ENCODE assay signal across 8 mouse cellular contexts in genomic region chr7:28808957-28809393, GRCm38 (mm10). TPM values are rescaled to one million over a fixed set of nuclear protein-coding genes. Genes with fewer than 3 reads are reported as not detected.
DNase-seq lines count a peak whose midpoint lies in the region; ATAC-seq and TF ChIP-seq lines count a peak whose summit lies in the region.

No protein-coding gene starts in this region.

- peak overlapping the region; percentile 92 for H3K27ac ChIP-seq in bone marrow macrophage, adult 2 months (ENCODE audit: insufficient read depth, low read depth, low read length)
- H3K27ac ChIP-seq in embryonic facial prominence, embryonic 15.5 days (replicated peaks), result peak overlapping the region; percentile 100
- peak overlapping the region; percentile 100 for H3K27ac ChIP-seq in heart, embryonic 10.5 days
- peak overlapping the region; percentile 100 for H3K27ac ChIP-seq in kidney, embryonic 14.5 days (ENCODE audit: low read depth, low read length)
- peak overlapping the region; percentile 100 for H3K27ac ChIP-seq in limb, embryonic 15.5 days
- H3K27ac ChIP-seq in midbrain, postnatal 0 days (ENCODE audit: low read depth, low read length), result peak overlapping the region; percentile 99

- no peaks in the 10 kb centered on the region for H3K9me3 ChIP-seq in embryonic facial prominence, embryonic 15.5 days (replicated peaks)
- no peaks in the 10 kb centered on the region for H3K9me3 ChIP-seq in heart, embryonic 10.5 days
- H3K9me3 ChIP-seq in kidney, embryonic 14.5 days (ENCODE audit: control insufficient read depth, low read length), result no peaks in the 10 kb centered on the region
- no peaks in the 10 kb centered on the region for H3K9me3 ChIP-seq in limb, embryonic 15.5 days
- no peaks in the 10 kb centered on the region for H3K9me3 ChIP-seq in midbrain, postnatal 0 days (ENCODE audit: low read length)

- under 1% methylated on average over 32 of the region's 32 CpGs for WGBS in embryonic facial prominence, embryonic 15.5 days
- WGBS in heart, embryonic 10.5 days, result 0% methylated on average over 32 of the region's 32 CpGs
- WGBS in kidney, embryonic 14.5 days, result under 1% methylated on average over 30 of the region's 32 CpGs
- WGBS in limb, embryonic 15.5 days, result under 1% methylated on average over 31 of the region's 32 CpGs
- 1% methylated on average over 26 of the region's 32 CpGs for WGBS in midbrain, postnatal 0 days

- TF ChIP-seq POLR2A in bone marrow macrophage, adult 2 months (IDR thresholded peaks at IDR 0.05; ENCODE audit: borderline replicate concordance, low read depth, low read length), result no peak

- H3K36me3 ChIP-seq in embryonic facial prominence, embryonic 15.5 days, result peaks cover 10% of the 10 kb centered on the region
- peaks cover 22% of the 10 kb centered on the region for H3K36me3 ChIP-seq in heart, embryonic 10.5 days
- H3K36me3 ChIP-seq in kidney, embryonic 14.5 days (ENCODE audit: control insufficient read depth, insufficient read depth, low read length), result peaks cover 23% of the 10 kb centered on the region
- peaks cover 18% of the 10 kb centered on the region for H3K36me3 ChIP-seq in limb, embryonic 15.5 days
- H3K36me3 ChIP-seq in midbrain, postnatal 0 days (ENCODE audit: insufficient read depth, low read length), result peaks cover 9% of the 10 kb centered on the region

- peaks cover 22% of the 10 kb centered on the region for H3K4me1 ChIP-seq in bone marrow macrophage, adult 2 months (ENCODE audit: control insufficient read depth, insufficient read depth, low read length)
- H3K4me1 ChIP-seq in embryonic facial prominence, embryonic 15.5 days, result peaks cover 31% of the 10 kb centered on the region
- H3K4me1 ChIP-seq in heart, embryonic 10.5 days, result peaks cover 35% of the 10 kb centered on the region
- peaks cover 31% of the 10 kb centered on the region for H3K4me1 ChIP-seq in kidney, embryonic 14.5 days (ENCODE audit: control insufficient read depth, insufficient read depth, low read length)
- H3K4me1 ChIP-seq in limb, embryonic 15.5 days, result peaks cover 35% of the 10 kb centered on the region
- peaks cover 15% of the 10 kb centered on the region; the same call in 1 of the 2 replicates for H3K4me1 ChIP-seq in midbrain, postnatal 0 days (ENCODE audit: insufficient read depth, low read length)

- peak overlapping the region; percentile 84 for H3K9ac ChIP-seq in embryonic facial prominence, embryonic 15.5 days
- H3K9ac ChIP-seq in kidney, embryonic 14.5 days (ENCODE audit: low read depth, low read length), result peak overlapping the region; percentile 93
- peak overlapping the region; percentile 89 for H3K9ac ChIP-seq in limb, embryonic 15.5 days
- H3K9ac ChIP-seq in midbrain, postnatal 0 days (replicated peaks; ENCODE audit: low read length, poor library complexity, severe bottlenecking), result peak overlapping the region; percentile 80

- TF ChIP-seq CTCF in bone marrow macrophage, adult 2 months (IDR thresholded peaks at IDR 0.05; ENCODE audit: low read depth, low read length), result no peak
- no peak for TF ChIP-seq CTCF in midbrain, postnatal 0 days (IDR thresholded peaks at IDR 0.05)

- H3K4me3 ChIP-seq in bone marrow macrophage, adult 2 months (ENCODE audit: insufficient read depth, low read length), result peak overlapping the region; percentile 77
- H3K4me3 ChIP-seq in embryonic facial prominence, embryonic 15.5 days (replicated peaks), result peak overlapping the region; percentile 79
- peak overlapping the region; percentile 96 for H3K4me3 ChIP-seq in heart, embryonic 10.5 days
- peak overlapping the region; percentile 80 for H3K4me3 ChIP-seq in kidney, embryonic 14.5 days (ENCODE audit: low read length)
- peak overlapping the region; percentile 76 for H3K4me3 ChIP-seq in limb, embryonic 15.5 days
- H3K4me3 ChIP-seq in midbrain, postnatal 0 days (ENCODE audit: low read depth, low read length), result peak overlapping the region; percentile 78

- H3K4me2 ChIP-seq in embryonic facial prominence, embryonic 15.5 days (replicated peaks), result peak overlapping the region; percentile 94
- peak overlapping the region; percentile 79 for H3K4me2 ChIP-seq in kidney, embryonic 14.5 days (replicated peaks; ENCODE audit: low read depth, low read length)
- peak overlapping the region; percentile 90 for H3K4me2 ChIP-seq in limb, embryonic 15.5 days
- H3K4me2 ChIP-seq in midbrain, postnatal 0 days (ENCODE audit: low read depth, low read length, poor library complexity, severe bottlenecking), result peak overlapping the region; percentile 91

- peak; percentile 75 for ATAC-seq in embryonic facial prominence, embryonic 15.5 days (ENCODE audit: insufficient number of reproducible peaks, low FRiP score, low TSS enrichment, low read depth)
- ATAC-seq in kidney, embryonic 14.5 days (ENCODE audit: low FRiP score, low TSS enrichment), result peak; percentile 75
- ATAC-seq in limb, embryonic 15.5 days (ENCODE audit: insufficient number of reproducible peaks, low FRiP score, low TSS enrichment, low read depth), result peak; percentile 76
- peak; percentile 47 for ATAC-seq in midbrain, postnatal 0 days (ENCODE audit: low FRiP score)

- H3K27me3 ChIP-seq in embryonic facial prominence, embryonic 15.5 days, result no peaks in the 10 kb centered on the region
- no peaks in the 10 kb centered on the region for H3K27me3 ChIP-seq in heart, embryonic 10.5 days (ENCODE audit: insufficient read depth, poor library complexity, severe bottlenecking)
- H3K27me3 ChIP-seq in kidney, embryonic 14.5 days (ENCODE audit: control insufficient read depth, insufficient read depth, low read length), result no peaks in the 10 kb centered on the region
- no peaks in the 10 kb centered on the region for H3K27me3 ChIP-seq in limb, embryonic 15.5 days
- H3K27me3 ChIP-seq in midbrain, postnatal 0 days (ENCODE audit: insufficient read depth, low read length), result no peaks in the 10 kb centered on the region

- peak; percentile 97 for DNase-seq in A20 (ENCODE audit: low read depth, low spot score)
- DNase-seq in heart, embryonic 10.5 days (ENCODE audit: low spot score), result peak; percentile 96
- DNase-seq in midbrain, postnatal 0 days (ENCODE audit: low spot score), result peak; percentile 94
- peak; percentile 92 to 93 for DNase-seq in spleen, postnatal 10 days (ENCODE audit: low spot score in 2 of 2)

RNA-seq across cellular contexts. Expression of gene Hnrnpl, which starts 0.6 kb away (rescaled TPM):
- 252 and 256 TPM in 2 replicates for polyA plus RNA-seq in bone marrow macrophage, adult 2 months (2012; ENCODE audit: insufficient read depth, insufficient read length, missing spikeins)
- polyA plus RNA-seq in embryonic facial prominence, embryonic 15.5 days (2015; fragmentation: Nextera tagmentation; extraction: Ambion mirVana), result 211 and 225 TPM in 2 replicates
- polyA plus RNA-seq in heart, embryonic 10.5 days (2016; fragmentation: Nextera tagmentation; extraction: Ambion mirVana), result 213 and 221 TPM in 2 replicates
- 283 and 322 TPM in 2 replicates for polyA plus RNA-seq in kidney, embryonic 14.5 days (2014; fragmentation: Nextera tagmentation; extraction: Ambion mirVana)
- polyA plus RNA-seq in limb, embryonic 15.5 days (2015; fragmentation: Nextera tagmentation; extraction: Ambion mirVana), result 201 and 221 TPM in 2 replicates
- 253 and 265 TPM in 2 replicates for total RNA-seq in midbrain, postnatal 0 days (2014; rRNA removed)
- polyA plus RNA-seq in midbrain, postnatal 0 days (2015; fragmentation: Nextera tagmentation; extraction: Ambion mirVana), result 146 and 175 TPM in 2 replicates

RNA-seq across cellular contexts. Expression of gene Ech1, which starts 16.0 kb away (rescaled TPM):
- polyA plus RNA-seq in bone marrow macrophage, adult 2 months (2012; ENCODE audit: insufficient read depth, insufficient read length, missing spikeins), result 85.7 and 96.1 TPM in 2 replicates
- 226 and 231 TPM in 2 replicates for polyA plus RNA-seq in embryonic facial prominence, embryonic 15.5 days (2015; fragmentation: Nextera tagmentation; extraction: Ambion mirVana)
- polyA plus RNA-seq in heart, embryonic 10.5 days (2016; fragmentation: Nextera tagmentation; extraction: Ambion mirVana), result 118 and 136 TPM in 2 replicates
- polyA plus RNA-seq in kidney, embryonic 14.5 days (2014; fragmentation: Nextera tagmentation; extraction: Ambion mirVana), result 134 and 150 TPM in 2 replicates
- 217 and 232 TPM in 2 replicates for polyA plus RNA-seq in limb, embryonic 15.5 days (2015; fragmentation: Nextera tagmentation; extraction: Ambion mirVana)
- total RNA-seq in midbrain, postnatal 0 days (2014; rRNA removed), result 89.3 and 104 TPM in 2 replicates
- polyA plus RNA-seq in midbrain, postnatal 0 days (2015; fragmentation: Nextera tagmentation; extraction: Ambion mirVana), result 103 and 107 TPM in 2 replicates

RNA-seq across cellular contexts. Expression of gene Rinl, which starts 20.2 kb away (rescaled TPM):
- polyA plus RNA-seq in bone marrow macrophage, adult 2 months (2012; ENCODE audit: insufficient read depth, insufficient read length, missing spikeins), result 33.3 and 36.4 TPM in 2 replicates
- polyA plus RNA-seq in embryonic facial prominence, embryonic 15.5 days (2015; fragmentation: Nextera tagmentation; extraction: Ambion mirVana), result 3.8 and 4.7 TPM in 2 replicates
- polyA plus RNA-seq in heart, embryonic 10.5 days (2016; fragmentation: Nextera tagmentation; extraction: Ambion mirVana), result 3.8 and 5.2 TPM in 2 replicates
- polyA plus RNA-seq in kidney, embryonic 14.5 days (2014; fragmentation: Nextera tagmentation; extraction: Ambion mirVana), result 2.9 and 5.6 TPM in 2 replicates
- 4.7 and 5.6 TPM in 2 replicates for polyA plus RNA-seq in limb, embryonic 15.5 days (2015; fragmentation: Nextera tagmentation; extraction: Ambion mirVana)
- 0.80 and 1.0 TPM in 2 replicates for total RNA-seq in midbrain, postnatal 0 days (2014; rRNA removed)
- 1.9 TPM in 2 replicates for polyA plus RNA-seq in midbrain, postnatal 0 days (2015; fragmentation: Nextera tagmentation; extraction: Ambion mirVana)

RNA-seq across cellular contexts. Expression of gene Lgals4, which starts 24.7 kb away (rescaled TPM):
- 1.9 and 2.8 TPM in 2 replicates for polyA plus RNA-seq in bone marrow macrophage, adult 2 months (2012; ENCODE audit: insufficient read depth, insufficient read length, missing spikeins)
- polyA plus RNA-seq in embryonic facial prominence, embryonic 15.5 days (2015; fragmentation: Nextera tagmentation; extraction: Ambion mirVana), result 15.4 and 18.0 TPM in 2 replicates
- 2.8 and 3.6 TPM in 2 replicates for polyA plus RNA-seq in heart, embryonic 10.5 days (2016; fragmentation: Nextera tagmentation; extraction: Ambion mirVana)
- 3.8 and 3.9 TPM in 2 replicates for polyA plus RNA-seq in kidney, embryonic 14.5 days (2014; fragmentation: Nextera tagmentation; extraction: Ambion mirVana)
- 11.6 and 13.8 TPM in 2 replicates for polyA plus RNA-seq in limb, embryonic 15.5 days (2015; fragmentation: Nextera tagmentation; extraction: Ambion mirVana)
- total RNA-seq in midbrain, postnatal 0 days (2014; rRNA removed), result 3.4 and 3.5 TPM in 2 replicates
- polyA plus RNA-seq in midbrain, postnatal 0 days (2015; fragmentation: Nextera tagmentation; extraction: Ambion mirVana), result 4.8 and 5.1 TPM in 2 replicates

RNA-seq across cellular contexts. Expression of gene Nfkbib, which starts 41.7 kb away (rescaled TPM):
- polyA plus RNA-seq in bone marrow macrophage, adult 2 months (2012; ENCODE audit: insufficient read depth, insufficient read length, missing spikeins), result 32.1 and 33.4 TPM in 2 replicates
- polyA plus RNA-seq in embryonic facial prominence, embryonic 15.5 days (2015; fragmentation: Nextera tagmentation; extraction: Ambion mirVana), result 42.8 and 47.1 TPM in 2 replicates
- polyA plus RNA-seq in heart, embryonic 10.5 days (2016; fragmentation: Nextera tagmentation; extraction: Ambion mirVana), result 50.5 and 50.7 TPM in 2 replicates
- 39.2 and 43.9 TPM in 2 replicates for polyA plus RNA-seq in kidney, embryonic 14.5 days (2014; fragmentation: Nextera tagmentation; extraction: Ambion mirVana)
- polyA plus RNA-seq in limb, embryonic 15.5 days (2015; fragmentation: Nextera tagmentation; extraction: Ambion mirVana), result 41.5 and 49.2 TPM in 2 replicates
- total RNA-seq in midbrain, postnatal 0 days (2014; rRNA removed), result 18.3 and 19.7 TPM in 2 replicates
- 58.5 and 65.3 TPM in 2 replicates for polyA plus RNA-seq in midbrain, postnatal 0 days (2015; fragmentation: Nextera tagmentation; extraction: Ambion mirVana)

Comparison
In these comparisons a context has a peak if more than half of its experiments do, and no peak if none do; other contexts are left out.
1. Peak in every context shown above with its lines: DNase-seq, ATAC-seq, H3K4me3 ChIP-seq and H3K27ac ChIP-seq.